Mouse (Mus musculus): ENCODE measurements around the gene Zp3.

DNA sequence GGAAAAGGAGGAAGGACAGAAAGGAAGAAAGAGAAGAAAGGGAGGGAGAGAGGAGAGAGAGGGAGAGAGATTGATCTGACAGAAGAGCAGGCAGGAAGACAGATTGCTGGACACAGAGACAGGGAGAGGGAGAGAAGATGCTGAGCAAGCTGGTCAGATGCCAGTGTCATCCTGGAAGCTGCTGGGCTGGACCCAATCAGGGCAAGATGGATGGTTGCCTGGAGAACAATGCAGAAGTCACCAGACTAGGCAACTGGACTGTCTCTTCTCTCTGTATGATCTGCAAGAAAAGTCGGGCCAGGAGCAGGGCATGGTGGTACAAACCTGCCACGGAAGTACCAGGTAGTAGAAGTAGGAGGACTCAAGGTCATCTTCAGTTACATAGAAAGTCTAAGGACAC lies 27.1 kb upstream of the Zp3 start:
- no peak for TF ChIP-seq CTCF (IDR thresholded peaks at IDR 0.05; ENCODE audit: control insufficient read depth, insufficient read depth, low read length)
- no peak for TF ChIP-seq POLR2A (IDR thresholded peaks at IDR 0.05; ENCODE audit: borderline replicate concordance, control insufficient read depth, low read depth, low read length)
